Mouse (Mus musculus) adrenal gland, postnatal 14 days (tissue): ENCODE measurements around the gene Angpt4. TPM values are rescaled to one million over a fixed set of nuclear protein-coding genes. Genes with fewer than 3 reads are reported as not detected.
A peak's percentile ranks its signal among the peaks of the same experiment; 100 is the strongest.

Source experiments
- DNase-seq: peaks from one replicate; pipeline ENCODE4 v3.0.0; 2021; ENCODE audit warnings: mixed read lengths
- microRNA-seq, 2 experiments: library from miRNA; unstranded; fragments of <30 nt; microRNA quantifications; one replicate each; pipeline ENCODE4 v1.2.0; 2021
- total RNA-seq: library from RNA; stranded (reverse); gene quantifications from 2 replicates; pipeline ENCODE4 v1.2.3, GENCODE M21; 2021

The Angpt4 gene
- total RNA-seq, 1 experiment from 2014 or later: 0.33 TPM

DNA sequence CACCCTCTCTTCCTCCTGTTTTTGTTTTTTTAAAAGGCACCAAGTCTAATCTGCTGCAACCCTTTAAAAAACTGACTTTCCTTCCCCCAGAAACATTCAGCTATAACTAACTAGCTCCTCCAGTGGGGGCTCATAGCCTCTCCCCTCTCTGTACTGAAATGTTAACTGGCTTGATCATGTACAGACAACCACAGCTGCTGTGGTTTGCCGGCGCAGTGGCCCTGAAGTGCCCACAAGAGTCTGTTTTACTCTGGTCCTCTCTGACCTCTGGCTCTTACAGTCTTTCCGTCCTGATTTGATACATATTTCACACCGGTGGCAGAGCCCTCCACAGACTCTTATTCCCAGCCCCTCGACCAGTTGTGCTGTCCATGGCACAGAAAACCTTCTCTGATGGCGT lies 70.3 kb downstream of the Angpt4 start:
- no peak for DNase-seq

GRCm38 (mm10) chr2:151982476-151982875 lies 71.5 kb downstream of the Angpt4 start:
- no peak for DNase-seq

DNA sequence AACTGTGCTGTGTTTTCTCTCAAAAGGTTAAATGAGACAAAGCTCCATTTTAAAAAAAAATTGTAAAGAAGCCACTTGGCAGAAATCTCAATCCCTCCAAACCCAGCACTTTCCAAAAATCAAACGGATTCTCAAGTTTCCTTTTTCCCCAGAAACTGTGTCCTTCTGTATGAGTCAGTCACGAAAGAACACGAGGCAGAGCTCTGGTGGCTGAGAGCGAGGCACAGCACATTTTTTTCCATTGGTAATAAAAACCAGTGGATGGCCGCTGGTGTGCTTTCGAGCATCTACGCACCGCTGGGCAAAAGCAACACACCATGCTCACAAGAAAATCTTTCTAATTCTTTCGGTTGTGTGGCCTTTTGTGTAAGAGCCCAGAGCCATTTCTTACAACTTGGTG lies 73.0 kb downstream of the Angpt4 start:
- DNase-seq: no peak

DNA sequence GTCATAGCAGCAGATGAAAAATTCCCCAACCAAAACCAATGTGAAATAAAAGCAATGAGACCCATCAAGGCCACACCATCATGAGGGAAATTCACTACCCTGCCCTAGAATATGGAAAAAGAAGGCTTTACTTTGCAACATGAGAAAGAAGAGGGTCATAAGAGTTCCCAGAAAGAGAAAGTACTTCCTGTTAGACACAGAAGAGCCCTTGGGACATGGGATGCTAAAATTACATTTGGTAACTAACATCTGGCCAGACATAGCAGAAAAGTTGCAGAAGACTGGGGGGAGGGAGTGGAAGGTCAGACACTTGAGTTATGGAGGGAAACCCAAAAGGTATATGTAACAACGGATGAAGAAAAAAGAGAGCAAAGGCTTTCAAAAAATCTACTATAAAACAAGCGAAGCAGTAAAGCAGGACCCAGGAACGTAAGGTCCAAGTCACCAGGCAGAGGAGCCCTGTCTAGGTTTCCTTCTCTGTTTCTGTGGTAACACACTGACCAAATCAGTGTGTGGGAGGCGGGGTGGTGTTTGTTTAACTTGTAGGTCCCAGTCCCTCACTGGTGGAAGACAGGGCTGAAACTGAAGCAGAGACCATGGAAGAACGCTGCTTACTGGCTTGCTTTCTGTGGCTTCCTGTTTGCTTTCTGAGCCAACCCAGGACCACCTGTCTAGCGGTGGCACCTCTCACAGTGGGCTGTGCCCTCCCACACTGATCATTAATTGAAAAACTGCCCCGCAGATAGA lies 74.6 kb downstream of the Angpt4 start:
- no peak for DNase-seq

- DNase-seq: no peak
Observed at GRCm38 (mm10) chr2:151986958-151987357, 75.9 kb downstream of the Angpt4 start.

DNA sequence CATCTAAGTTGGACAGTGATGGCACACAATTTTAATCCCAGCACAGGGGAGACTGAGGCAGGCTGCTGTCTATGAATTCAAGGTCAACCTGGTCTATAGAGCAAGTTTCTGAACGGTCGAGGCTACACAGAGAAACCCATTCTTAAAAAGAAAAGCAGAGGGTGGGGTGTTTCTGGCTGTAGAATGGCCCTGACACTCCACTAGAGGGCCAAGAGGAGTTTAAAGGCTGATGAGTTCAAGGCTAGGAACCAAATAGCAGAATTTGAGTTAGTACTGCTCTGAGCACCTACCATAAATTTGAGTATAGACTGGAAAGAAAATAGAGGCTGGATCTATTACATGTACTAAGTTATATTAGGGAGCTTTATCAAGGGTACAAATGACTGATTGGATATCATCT lies 78.0 kb downstream of the Angpt4 start:
- no peak for DNase-seq

GRCm38 (mm10) chr2:151990985-151991394 lies 80.0 kb downstream of the Angpt4 start:
- no peak for DNase-seq

GRCm38 (mm10) chr2:151991446-151991845 lies 80.4 kb downstream of the Angpt4 start:
- no peak for DNase-seq

GRCm38 (mm10) chr2:151994350-151995122 lies 83.5 kb downstream of the Angpt4 start:
- peak; percentile 83 for DNase-seq

Small RNAs within 50 kb of the gene (microRNA-seq; reads per million reads assigned to microRNA genes)
- 0 to 0.43 reads per million in 2 experiments for gene Mir1953

Other genes starting within 250 kb of the Angpt4 start
- gene Rad21l, start 242.7 kb upstream of the Angpt4 start, total RNA-seq: not detected in 2 replicates
- gene Tmem74b, start 209.2 kb upstream of the Angpt4 start, total RNA-seq: 0.85 and 1.9 TPM in 2 replicates
- gene Psmf1, start 167.0 kb upstream of the Angpt4 start, total RNA-seq: 36.4 and 38.8 TPM in 2 replicates
- gene Rspo4, start 68.3 kb upstream of the Angpt4 start, total RNA-seq: not detected in 2 replicates
- gene Fam110a, start 69.0 kb downstream of the Angpt4 start, total RNA-seq: 8.2 and 8.5 TPM in 2 replicates
- 1.6 and 2.4 TPM in 2 replicates for gene Slc52a3, start 85.3 kb downstream of the Angpt4 start, total RNA-seq
- gene Scrt2, start 170.3 kb downstream of the Angpt4 start, total RNA-seq: 0.30 and 0.33 TPM in 2 replicates
- gene Srxn1, start 194.3 kb downstream of the Angpt4 start, total RNA-seq: 267 and 289 TPM in 2 replicates
- gene Tcf15, start 232.4 kb downstream of the Angpt4 start, total RNA-seq: 20.2 and 22.0 TPM in 2 replicates